Mouse (Mus musculus): ENCODE data around the gene Pde6g.

The Pde6g gene

GRCm38 (mm10) chr11:120453306-120453705, at the start of gene Pde6g:
Pde6g (minus strand) TSS chr11:120453500.
- DNase-seq: no peak

- no peak for DNase-seq
Measured at GRCm38 (mm10) chr11:120501701-120502100, 48.4 kb upstream of the Pde6g start.

GRCm38 (mm10) chr11:120501018-120501417, 47.7 kb upstream of the Pde6g start:
- DNase-seq: no peak

DNA sequence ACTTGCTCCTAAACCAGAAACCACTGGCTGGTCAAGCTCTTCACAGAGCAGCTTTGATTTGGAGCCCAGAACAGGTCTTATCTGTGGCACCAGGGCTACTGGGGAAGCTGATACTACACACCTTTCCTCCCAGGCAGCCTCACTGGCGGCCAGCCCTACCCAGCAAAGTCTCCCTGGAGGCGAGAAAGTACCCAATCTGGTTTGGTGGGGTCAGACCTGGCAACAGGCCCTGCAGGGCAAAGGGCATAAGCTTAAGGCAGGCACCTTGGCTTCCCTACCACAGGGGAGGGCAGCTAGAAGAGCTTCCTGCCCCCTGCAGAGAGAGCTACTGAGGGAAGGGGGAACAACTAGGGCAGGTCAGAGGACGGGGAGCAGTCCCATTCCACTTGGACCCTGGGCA, 47.1 kb upstream of the Pde6g start:
- DNase-seq: peak; percentile 86

DNA sequence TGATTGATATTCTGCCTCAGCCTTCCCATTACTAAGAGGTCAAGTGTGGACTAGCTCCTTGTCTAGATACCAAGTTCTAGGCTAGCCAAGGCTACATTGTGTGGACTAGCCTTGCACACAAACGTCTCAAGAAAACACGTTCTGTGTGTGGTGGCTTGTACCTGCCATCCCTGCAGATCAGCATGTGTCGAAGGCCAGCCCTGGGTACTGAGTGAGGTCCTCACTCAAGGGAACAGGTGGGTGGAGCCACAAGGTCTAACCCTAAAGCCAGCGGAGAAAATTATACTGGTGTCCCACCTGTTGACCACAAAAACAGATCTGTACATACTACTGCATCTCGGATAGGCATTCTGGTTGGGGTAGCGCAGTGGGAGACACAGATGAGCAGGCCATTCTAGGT, 46.6 kb upstream of the Pde6g start:
- DNase-seq: no peak

GRCm38 (mm10) chr11:120498891-120499290, 45.6 kb upstream of the Pde6g start:
- no peak for DNase-seq

DNA sequence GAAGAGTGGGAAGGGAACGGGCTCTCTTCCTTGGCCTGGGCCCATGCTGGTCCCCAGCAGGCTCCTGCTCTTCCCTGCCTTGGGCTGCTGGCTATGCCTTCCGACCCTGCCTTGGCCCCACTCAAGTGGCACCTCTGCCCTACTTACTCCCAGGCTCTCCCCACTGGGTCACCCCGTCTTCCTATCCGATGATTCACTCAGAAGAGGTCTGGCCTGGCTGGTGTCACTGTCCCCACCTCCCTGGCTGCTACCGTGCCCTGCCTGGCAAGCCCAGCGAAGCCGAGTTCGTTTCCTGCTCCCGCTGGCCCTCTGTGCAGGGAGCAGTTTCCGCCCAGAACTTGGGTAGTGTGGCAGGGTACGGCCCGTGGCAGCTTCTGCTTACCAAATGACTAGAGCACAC, 44.9 kb upstream of the Pde6g start:
- no peak for DNase-seq

- DNase-seq: no peak
Measured at GRCm38 (mm10) chr11:120497436-120497835, 44.1 kb upstream of the Pde6g start.

DNA sequence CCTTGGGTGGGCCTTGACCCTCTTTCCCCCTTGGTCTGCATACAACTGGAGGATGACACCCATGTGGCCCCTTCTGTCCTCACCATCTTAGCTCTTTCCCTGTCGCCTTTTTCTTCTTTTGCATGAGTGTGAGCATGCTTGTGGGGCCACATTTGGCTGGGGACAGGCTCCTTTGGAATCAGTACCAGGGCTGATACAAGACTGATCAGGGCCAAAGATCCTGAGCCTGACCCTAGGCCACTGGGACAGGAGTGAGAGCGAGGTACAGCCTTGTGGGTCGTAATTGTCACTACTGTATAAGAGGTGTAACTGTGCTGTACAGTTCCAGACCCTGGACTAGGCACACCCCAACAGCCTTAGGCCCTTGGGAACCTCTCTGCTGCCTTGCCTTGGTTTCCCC, 40.6 kb upstream of the Pde6g start:
- no peak for DNase-seq

GRCm38 (mm10) chr11:120493351-120493750, 40.1 kb upstream of the Pde6g start:
- no peak for DNase-seq

DNA sequence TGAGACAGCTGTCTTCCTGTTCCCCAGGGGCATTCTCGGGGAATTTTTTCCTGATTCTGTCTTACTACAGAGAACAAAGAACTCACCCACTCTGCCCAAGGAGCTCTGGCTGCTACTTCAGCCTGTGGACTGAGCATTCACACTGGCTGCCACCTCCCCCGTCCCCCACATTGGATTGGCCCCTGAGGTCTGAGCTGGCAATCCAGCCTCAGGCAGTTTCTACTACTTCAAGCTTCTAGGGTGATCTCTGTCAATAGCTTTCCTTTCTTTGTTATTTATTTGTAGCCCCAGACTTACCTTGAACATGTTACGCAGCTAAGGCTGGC, 39.5 kb upstream of the Pde6g start:
- peak; percentile 48 for DNase-seq

GRCm38 (mm10) chr11:120492024-120492877, 39.0 kb upstream of the Pde6g start:
- peak; percentile 71 for DNase-seq

DNA sequence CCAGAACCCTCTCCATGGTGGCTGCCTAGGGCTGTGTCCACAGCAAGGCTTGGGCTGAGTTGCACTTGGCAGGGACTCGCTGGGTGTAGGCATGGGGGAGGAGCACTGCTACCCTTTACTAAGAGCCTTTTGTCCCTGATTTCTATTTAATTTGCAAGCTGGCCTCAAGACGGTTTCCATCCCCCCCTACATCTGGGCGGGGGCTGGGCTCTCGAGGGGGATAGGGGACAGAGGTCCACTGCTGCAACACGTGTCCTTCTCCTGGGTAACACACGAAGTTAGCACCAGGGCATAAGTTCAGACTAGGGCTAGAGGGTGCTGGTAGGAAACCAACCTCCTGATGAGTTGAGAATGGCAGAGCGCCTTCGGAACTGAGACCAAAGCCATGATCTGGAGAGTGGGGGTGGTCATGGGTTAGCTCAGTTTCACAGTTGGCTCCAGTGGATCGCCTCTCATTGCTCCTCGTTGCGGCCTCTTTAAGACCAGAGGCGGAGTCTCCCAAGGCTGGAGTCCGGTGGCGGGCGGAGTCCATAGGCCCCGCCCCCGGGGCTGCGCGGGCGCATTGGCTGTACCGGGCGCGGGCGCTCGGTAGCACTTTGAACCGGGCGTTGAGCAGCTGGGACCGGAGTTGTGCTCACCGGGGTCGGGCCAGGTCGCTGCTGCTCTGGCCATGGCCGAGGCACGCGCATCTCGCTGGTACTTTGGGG, 38.2 kb upstream of the Pde6g start, which contains the start of gene Slc25a10:
Slc25a10 (plus strand) TSS at position 524 of the 707 bp plus-strand sequence.
- peak; percentile 95 for DNase-seq

GRCm38 (mm10) chr11:120490291-120491046, 37.2 kb upstream of the Pde6g start:
- DNase-seq: peak; percentile 17

DNA sequence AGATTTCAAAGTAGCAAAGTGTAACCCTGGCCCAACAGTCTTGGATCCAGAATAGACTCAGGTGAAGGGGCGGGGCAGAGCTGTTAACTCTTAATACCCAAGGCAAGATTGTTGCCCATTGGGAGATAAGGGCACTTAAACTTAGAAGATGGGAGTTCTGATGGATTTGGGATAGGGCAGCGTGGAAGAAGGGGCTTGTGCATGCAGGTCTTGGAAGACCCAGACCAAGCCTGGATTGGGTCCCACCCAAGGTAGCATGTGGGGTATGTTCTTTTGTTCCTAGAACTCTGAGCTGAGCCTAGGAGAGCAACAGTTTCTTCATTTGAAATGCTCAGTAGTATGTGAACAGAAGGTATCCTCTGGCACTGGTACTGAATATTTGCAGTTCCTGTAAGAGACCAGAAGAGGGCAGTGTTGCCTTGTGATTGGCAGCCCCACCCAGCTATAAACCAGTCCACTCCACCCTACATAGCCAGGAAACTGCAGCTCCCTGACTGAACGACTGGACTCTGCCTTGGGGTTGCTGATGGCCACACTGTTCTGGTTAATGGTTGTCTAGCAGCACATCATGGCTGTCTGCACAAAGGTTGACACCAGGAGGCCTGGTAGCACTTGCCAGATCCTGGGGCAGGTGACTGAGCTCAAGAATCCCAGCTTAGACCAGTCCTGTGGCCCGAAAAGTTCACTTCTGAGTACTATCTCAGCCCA, 35.9 kb upstream of the Pde6g start:
- DNase-seq: peak; percentile 80

DNA sequence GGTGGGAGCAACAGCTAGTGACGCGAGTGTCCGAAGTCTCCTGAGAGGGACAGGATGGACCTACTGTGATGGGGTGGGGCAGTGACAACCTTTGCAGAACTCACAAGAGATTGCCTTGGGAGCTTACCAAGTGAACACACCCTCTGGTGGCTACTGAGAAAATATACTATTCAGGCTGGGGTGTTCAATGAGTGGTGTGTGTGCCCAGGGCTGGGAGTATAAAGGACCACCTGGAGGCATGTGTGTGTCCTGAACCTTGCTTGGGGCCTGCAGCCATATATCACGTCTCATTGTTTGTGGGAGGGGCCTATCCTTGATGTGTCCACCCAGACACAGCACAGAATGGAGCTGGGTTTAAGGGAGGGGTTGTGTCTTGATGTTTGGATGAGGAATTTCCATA, 35.2 kb upstream of the Pde6g start:
- no peak for DNase-seq

- peak; percentile 33 for DNase-seq
Measured at GRCm38 (mm10) chr11:120485251-120485650, 32.0 kb upstream of the Pde6g start.

DNA sequence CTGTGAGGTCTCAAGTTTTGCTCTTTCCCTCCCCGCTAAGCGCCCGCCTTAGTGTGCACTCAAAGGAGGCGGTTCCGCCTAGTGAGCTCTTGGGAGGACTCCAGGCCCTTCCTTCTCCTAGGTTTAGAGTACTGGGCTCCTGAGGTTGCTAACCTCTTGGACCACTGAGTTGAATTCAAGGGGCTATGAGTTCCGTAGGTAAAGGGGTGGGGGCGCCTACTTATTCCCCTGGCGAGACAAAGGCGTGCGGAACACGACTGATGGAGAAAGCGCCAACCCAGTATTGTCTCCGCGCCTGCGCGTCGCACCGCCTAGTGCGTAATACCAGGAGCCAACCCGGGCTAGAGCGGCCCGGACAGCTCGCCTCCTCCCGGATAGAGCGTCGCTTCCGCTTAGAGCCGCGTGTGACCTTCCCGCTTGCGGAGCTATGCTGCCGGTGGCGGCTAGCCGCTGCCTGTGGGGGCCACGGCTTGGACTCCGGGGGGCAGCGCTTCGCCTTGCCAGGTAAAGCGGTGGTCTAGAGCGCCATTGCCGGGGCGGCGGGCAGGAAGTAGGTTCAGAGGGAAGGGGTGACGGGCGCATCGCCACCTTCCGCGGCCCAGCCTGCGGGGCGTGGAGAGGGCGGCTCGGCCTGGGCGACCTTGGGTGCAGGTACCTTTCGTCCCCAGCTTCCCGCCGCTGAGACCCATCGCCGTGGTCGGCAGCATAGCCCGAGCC, 31.1 kb upstream of the Pde6g start, which contains the start of gene Mrpl12:
Mrpl12 (plus strand) TSS at position 349 of the 717 bp plus-strand sequence.
- DNase-seq: peak; percentile 94

DNA sequence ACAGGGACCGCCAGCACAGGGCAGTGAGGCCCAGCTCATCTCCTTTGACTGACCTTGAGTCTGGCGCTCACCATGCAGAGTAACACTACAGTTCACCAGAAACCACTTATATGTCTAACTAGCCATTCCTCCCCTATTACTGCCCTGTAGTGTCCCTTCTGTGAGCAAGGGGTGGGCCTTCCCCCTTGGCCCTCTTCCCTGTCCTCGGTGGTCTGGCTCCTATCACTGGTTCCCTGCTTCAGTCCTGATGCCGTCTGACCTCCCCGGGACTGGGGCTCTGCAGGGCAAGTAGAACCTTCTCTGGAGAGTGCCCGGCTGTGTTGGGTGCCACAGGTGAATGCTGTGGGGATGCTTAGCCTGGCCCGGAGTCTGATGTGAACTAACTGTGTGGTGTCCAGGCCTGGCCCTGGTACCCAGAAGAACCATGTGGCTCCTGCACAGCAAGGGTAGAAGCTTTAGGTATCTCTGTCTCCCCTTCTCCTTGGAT, 30.2 kb upstream of the Pde6g start:
- no peak for DNase-seq

GRCm38 (mm10) chr11:120472052-120472451, 18.8 kb upstream of the Pde6g start:
- no peak for DNase-seq

DNA sequence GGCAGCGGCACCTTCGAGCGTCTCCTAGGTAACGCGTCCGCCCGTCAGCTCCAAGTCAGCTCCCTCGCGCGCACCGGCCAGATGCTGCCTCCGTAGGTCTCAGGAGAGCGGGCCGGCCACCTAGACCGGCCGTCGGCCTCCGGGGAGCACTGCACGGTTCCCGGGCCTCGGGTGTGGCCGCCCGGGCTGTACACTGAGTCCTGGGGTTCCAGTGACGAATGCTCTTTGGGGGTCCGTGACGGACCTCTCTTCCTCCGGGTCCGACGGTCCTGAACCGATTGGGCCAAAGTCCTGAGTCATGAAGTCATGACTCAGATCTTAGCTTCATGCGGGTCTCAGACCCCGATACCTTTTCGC, 14.4 kb upstream of the Pde6g start:
- no peak for DNase-seq
